Mouse (Mus musculus) E14TG2a.4 (cell line): ENCODE data around the gene Olfr763.

Experiments used
- CTCF ChIP-seq: conservative IDR thresholded peaks from 2 replicates; pipeline ENCODE4 v1.5.1; 2014; ENCODE audit warnings: low read length
- NANOG ChIP-seq: IDR thresholded peaks from 2 replicates; pipeline ENCODE4 v1.6.1; 2014; ENCODE audit warnings: borderline replicate concordance, low read length, mixed read lengths
- POU5F1 ChIP-seq: IDR thresholded peaks from 2 replicates; pipeline ENCODE4 v1.6.1; 2014; ENCODE audit warnings: low read length, borderline replicate concordance

DNA sequence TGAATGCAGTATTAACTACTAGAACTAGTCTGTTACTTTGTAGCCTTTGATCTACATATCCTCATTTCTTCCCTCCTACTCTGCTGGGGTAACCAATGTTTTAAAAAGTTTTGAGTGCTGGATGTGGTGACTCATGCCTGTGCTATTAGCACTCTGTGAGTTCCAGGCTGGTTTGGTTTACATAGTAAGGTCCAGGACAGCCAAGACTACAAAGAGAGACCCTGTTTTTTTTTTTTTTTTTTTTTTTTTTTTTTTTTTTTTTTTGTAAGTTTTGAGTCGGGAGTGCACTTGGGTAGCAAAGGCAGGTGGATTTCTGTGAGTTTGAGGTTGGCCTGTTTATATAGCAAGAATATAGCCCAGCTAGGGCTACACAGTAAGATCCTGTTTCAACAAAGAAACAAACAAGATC is 42.2 kb upstream of the Olfr763 start:
- TF ChIP-seq CTCF: no peak
- no peak for TF ChIP-seq NANOG
- no peak for TF ChIP-seq POU5F1
